Mouse (Mus musculus) intestine, postnatal 0 days (tissue): ENCODE data around the gene Slc25a14. TPM values are rescaled to one million over a fixed set of nuclear protein-coding genes. Genes with fewer than 3 reads are reported as not detected.
A peak's percentile ranks its signal among the peaks of the same experiment; 100 is the strongest.

Source experiments
- ATAC-seq: fragments of 200-750 bp; cut with Nextera tagmentation; 2 replicates; pipeline ENCODE4 v1.8.0; 2017; ENCODE audit warnings: mild to moderate bottlenecking, moderate TSS enrichment, moderate library complexity
- H3K27ac ChIP-seq: fragments of 300-500 bp; sonication (generic); 2 replicates; pipeline ENCODE4 v1.5.1; 2014; ENCODE audit warnings: mild to moderate bottlenecking, low read depth, low read length, moderate library complexity
- H3K27me3 ChIP-seq: fragments of 300-500 bp; sonication (generic); replicated peaks from 2 replicates; pipeline ENCODE4 v1.6.1; 2014; ENCODE audit warnings: low read length, mixed read lengths; ENCODE audit not compliant: control insufficient read depth, insufficient read depth
- H3K36me3 ChIP-seq: fragments of 300-500 bp; sonication (generic); 2 replicates; pipeline ENCODE4 v1.6.1; 2014; ENCODE audit warnings: mild to moderate bottlenecking, moderate library complexity; ENCODE audit not compliant: control insufficient read depth, insufficient read depth
- H3K4me1 ChIP-seq: fragments of 300-500 bp; sonication (generic); replicated peaks from 2 replicates; pipeline ENCODE4 v1.6.1; 2014; ENCODE audit warnings: antibody characterized with exemption, low read length, mixed read lengths; ENCODE audit not compliant: control insufficient read depth, insufficient read depth
- H3K4me2 ChIP-seq: fragments of 300-500 bp; sonication (generic); replicated peaks from 2 replicates; pipeline ENCODE4 v1.6.1; 2014; ENCODE audit warnings: low read depth, mild to moderate bottlenecking, moderate library complexity
- H3K4me3 ChIP-seq: fragments of 300-500 bp; sonication (generic); 2 replicates; pipeline ENCODE4 v1.5.1; 2014; ENCODE audit warnings: low read depth, low read length
- H3K9ac ChIP-seq: fragments of 300-500 bp; sonication (generic); 2 replicates; pipeline ENCODE4 v1.6.1; 2014; ENCODE audit warnings: mild to moderate bottlenecking, low read depth, low read length
- H3K9me3 ChIP-seq: fragments of 300-500 bp; sonication (generic); 2 replicates; pipeline ENCODE4 v1.6.1; 2016; ENCODE audit warnings: mixed run types; ENCODE audit not compliant: control insufficient read depth
- CTCF ChIP-seq: sonication (generic); IDR thresholded peaks from 2 replicates; pipeline ENCODE4 v1.5.1; 2016; ENCODE audit warnings: low read depth, mild to moderate bottlenecking, control low read depth, antibody characterized with exemption, moderate library complexity
- WGBS: fragments of 180-500 bp; shearing (Covaris S2); extraction: QIAGEN DNeasy Blood & Tissue Kit; methylation state at CpG from one replicate; pipeline ENCODE4 v1.1.7; 2014; 5-methylcytosine and 5-hydroxymethylcytosine counted together
- polyA plus RNA-seq: library from polyadenylated mRNA; unstranded; fragments of >200 nt; fragmentation: Nextera tagmentation; extraction: Ambion mirVana; gene quantifications from 2 replicates; pipeline ENCODE4 v1.2.1, GENCODE M21; 2015

Slc25a14 gene
- 7.9 and 9.5 TPM in 2 replicates for polyA plus RNA-seq

- H3K4me2 ChIP-seq = peak within 1 kb of the TSS; percentile 64
- H3K9me3 ChIP-seq = no peaks in the 10 kb centered on the region
- no peaks in the 10 kb centered on the region for H3K4me1 ChIP-seq
- peak; percentile 95 for ATAC-seq
- 0 out of 2 replicates have a peak within 1 kb of the TSS, but pooled peaks have one; percentile 17 for H3K27ac ChIP-seq
- H3K4me3 ChIP-seq = peak within 1 kb of the TSS; percentile 60
- H3K9ac ChIP-seq = peak within 1 kb of the TSS; percentile 59
- H3K27me3 ChIP-seq = no peaks in the 10 kb centered on the region
- no peak for TF ChIP-seq CTCF
- 19% methylated on average over 38 of the region's 38 CpGs for WGBS
- H3K36me3 ChIP-seq = no peaks in the 10 kb centered on the region
Measured at GRCm38 (mm10) chrX:48623379-48624053, at the start of gene Slc25a14. TSS of gene Slc25a14 (plus strand) at chrX:48623413.

- peak; percentile 66 for ATAC-seq
- H3K27me3 ChIP-seq = no peaks in the 10 kb centered on the region
- no peak for TF ChIP-seq CTCF
- no peak overlapping the region for H3K4me3 ChIP-seq
- no peaks in the 10 kb centered on the region for H3K4me1 ChIP-seq
- H3K4me2 ChIP-seq = no peak overlapping the region
- no peaks in the 10 kb centered on the region for H3K9me3 ChIP-seq
- no peak overlapping the region for H3K27ac ChIP-seq
- H3K9ac ChIP-seq = no peak overlapping the region
- peaks cover 4% of the 10 kb centered on the region; the same call in 1 of the 2 replicates for H3K36me3 ChIP-seq
Measured at GRCm38 (mm10) chrX:48583332-48583731, 39.9 kb upstream of the Slc25a14 start.

GRCm38 (mm10) chrX:48593721-48594098 lies 29.5 kb upstream of the Slc25a14 start:
- peak overlapping the region; percentile 50 for H3K9ac ChIP-seq
- peak overlapping the region; percentile 64 for H3K4me2 ChIP-seq
- H3K27ac ChIP-seq = 0 out of 2 replicates have a peak overlapping the region, but pooled peaks have one; percentile 36
- 23% methylated on average over 14 of the region's 15 CpGs for WGBS
- H3K4me1 ChIP-seq = no peaks in the 10 kb centered on the region
- no peaks in the 10 kb centered on the region for H3K27me3 ChIP-seq
- H3K36me3 ChIP-seq = no peaks in the 10 kb centered on the region
- TF ChIP-seq CTCF = no peak
- H3K4me3 ChIP-seq = peak overlapping the region; percentile 58
- no peaks in the 10 kb centered on the region for H3K9me3 ChIP-seq
- no peak; the same call in 1 of the 2 replicates for ATAC-seq

GRCm38 (mm10) chrX:48594099-48594760 lies 29.0 kb upstream of the Slc25a14 start, which contains the start of gene Zfp280c:
TSS of gene Zfp280c (minus strand) at chrX:48594504.
- peak within 1 kb of the TSS; percentile 64 for H3K4me2 ChIP-seq
- H3K27me3 ChIP-seq = no peaks in the 10 kb centered on the region
- peak within 1 kb of the TSS; percentile 50 for H3K9ac ChIP-seq
- no peaks in the 10 kb centered on the region for H3K36me3 ChIP-seq
- H3K4me1 ChIP-seq = no peaks in the 10 kb centered on the region
- H3K4me3 ChIP-seq = peak within 1 kb of the TSS; percentile 58
- no peak for TF ChIP-seq CTCF
- ATAC-seq = peak; percentile 71
- no peaks in the 10 kb centered on the region for H3K9me3 ChIP-seq
- peak within 1 kb of the TSS; percentile 36; the same call in 1 of the 2 replicates for H3K27ac ChIP-seq
- 18% methylated on average over 45 of the region's 45 CpGs for WGBS

- no peaks in the 10 kb centered on the region for H3K4me1 ChIP-seq
- no peak for ATAC-seq
- H3K27me3 ChIP-seq = no peaks in the 10 kb centered on the region
- H3K27ac ChIP-seq = no peak overlapping the region
- H3K4me3 ChIP-seq = no peak overlapping the region
- WGBS = 82% methylated on average over 9 of the region's 9 CpGs
- H3K4me2 ChIP-seq = no peak overlapping the region
- no peaks in the 10 kb centered on the region for H3K36me3 ChIP-seq
- TF ChIP-seq CTCF = no peak
- no peaks in the 10 kb centered on the region for H3K9me3 ChIP-seq
- H3K9ac ChIP-seq = no peak overlapping the region
Measured at GRCm38 (mm10) chrX:48596053-48596452, 27.2 kb upstream of the Slc25a14 start.

- ATAC-seq = no peak
- WGBS = 75% methylated on average over 5 of the region's 5 CpGs
- no peak overlapping the region for H3K4me3 ChIP-seq
Measured at GRCm38 (mm10) chrX:48596906-48597305, 26.3 kb upstream of the Slc25a14 start.

More at GRCm38 (mm10) chrX:48596906-48597305, 26.3 kb upstream of the Slc25a14 start:
- no peaks in the 10 kb centered on the region for H3K36me3 ChIP-seq
- H3K9me3 ChIP-seq = no peaks in the 10 kb centered on the region
- no peaks in the 10 kb centered on the region for H3K27me3 ChIP-seq
- H3K9ac ChIP-seq = no peak overlapping the region
- no peaks in the 10 kb centered on the region for H3K4me1 ChIP-seq
- no peak overlapping the region for H3K4me2 ChIP-seq
- no peak overlapping the region for H3K27ac ChIP-seq
- TF ChIP-seq CTCF = no peak
